Mouse (Mus musculus) E14TG2a.4 (cell line): Measurements from ENCODE around the gene H2-K1.
A peak's percentile ranks its signal among the peaks of the same experiment; 100 is the strongest.

Source experiments
- H3K27me3 ChIP-seq: 2 replicates; pipeline ENCODE4 v1.6.1; 2014; ENCODE audit warnings: low read length, control low read depth; ENCODE audit not compliant: insufficient read depth
- H3K36me3 ChIP-seq: 2 replicates; pipeline ENCODE4 v1.6.1; 2014; ENCODE audit warnings: low read length, control low read depth; ENCODE audit not compliant: insufficient read depth
- H3K4me1 ChIP-seq: replicated peaks from 2 replicates; pipeline ENCODE4 v1.6.1; 2014; ENCODE audit warnings: low read depth, low read length, control low read depth
- H3K4me3 ChIP-seq: replicated peaks from 2 replicates; pipeline ENCODE4 v1.5.1; 2014; ENCODE audit warnings: mild to moderate bottlenecking, low read length
- H3K9me3 ChIP-seq: 2 replicates; pipeline ENCODE4 v1.6.1; 2014; ENCODE audit warnings: low read length, control low read depth
- CTCF ChIP-seq: conservative IDR thresholded peaks from 2 replicates; pipeline ENCODE4 v1.5.1; 2014; ENCODE audit warnings: low read length
- NANOG ChIP-seq: IDR thresholded peaks from 2 replicates; pipeline ENCODE4 v1.6.1; 2014; ENCODE audit warnings: borderline replicate concordance, low read length, mixed read lengths
- POU5F1 ChIP-seq: IDR thresholded peaks from 2 replicates; pipeline ENCODE4 v1.6.1; 2014; ENCODE audit warnings: low read length, borderline replicate concordance

H2-K1 gene

GRCm38 (mm10) chr17:33968927-33969326 lies 31.2 kb downstream of the H2-K1 start:
- no peaks in the 10 kb centered on the region for H3K27me3 ChIP-seq
- TF ChIP-seq NANOG (no peak), CTCF (peak; percentile 42)

GRCm38 (mm10) chr17:33968489-33968888 lies 31.7 kb downstream of the H2-K1 start:
- Histone ChIP-seq H3K27me3 (no peaks in the 10 kb centered on the region), H3K9me3 (no peaks in the 10 kb centered on the region), H3K36me3 (peaks cover 30% of the 10 kb centered on the region), H3K4me3 (no peak overlapping the region), H3K4me1 (peaks cover 17% of the 10 kb centered on the region)
- TF ChIP-seq POU5F1 (no peak), NANOG (no peak), CTCF (peak; percentile 83)

More at GRCm38 (mm10) chr17:33968927-33969326, 31.2 kb downstream of the H2-K1 start:
- H3K4me3 ChIP-seq = no peak overlapping the region
- H3K36me3 ChIP-seq = peaks cover 26% of the 10 kb centered on the region
- no peaks in the 10 kb centered on the region for H3K9me3 ChIP-seq
- peaks cover 17% of the 10 kb centered on the region for H3K4me1 ChIP-seq

- peaks cover 55% of the 10 kb centered on the region for H3K36me3 ChIP-seq
- H3K4me3 ChIP-seq = no peak overlapping the region
- TF ChIP-seq NANOG = no peak
- no peak for TF ChIP-seq CTCF
- no peak for TF ChIP-seq POU5F1
- no peaks in the 10 kb centered on the region for H3K27me3 ChIP-seq
- peaks cover 17% of the 10 kb centered on the region for H3K4me1 ChIP-seq
- no peaks in the 10 kb centered on the region for H3K9me3 ChIP-seq
These were observed 34.1 kb downstream of the H2-K1 start for GRCm38 (mm10) chr17:33965846-33966550.

- Histone ChIP-seq H3K27me3 (no peaks in the 10 kb centered on the region), H3K4me1 (peaks cover 17% of the 10 kb centered on the region), H3K9me3 (no peaks in the 10 kb centered on the region), H3K4me3 (no peak overlapping the region), H3K36me3 (peaks cover 62% of the 10 kb centered on the region)
- TF ChIP-seq POU5F1 (no peak), NANOG (no peak), CTCF (no peak)
These were observed 34.9 kb downstream of the H2-K1 start for GRCm38 (mm10) chr17:33965082-33965845.

- Histone ChIP-seq H3K36me3 (peaks cover 86% of the 10 kb centered on the region), H3K27me3 (no peaks in the 10 kb centered on the region), H3K9me3 (no peaks in the 10 kb centered on the region), H3K4me3 (no peak overlapping the region), H3K4me1 (peaks cover 14% of the 10 kb centered on the region)
- TF ChIP-seq POU5F1 (no peak), CTCF (no peak), NANOG (no peak)
These were observed 37.3 kb downstream of the H2-K1 start for GRCm38 (mm10) chr17:33962876-33963275.

- Histone ChIP-seq H3K4me1 (peaks cover 17% of the 10 kb centered on the region), H3K27me3 (no peaks in the 10 kb centered on the region), H3K9me3 (no peaks in the 10 kb centered on the region), H3K4me3 (no peak overlapping the region), H3K36me3 (peaks cover 77% of the 10 kb centered on the region)
- no peak for TF ChIP-seq POU5F1
- no peak for TF ChIP-seq CTCF
- no peak for TF ChIP-seq NANOG
These were observed 40.2 kb downstream of the H2-K1 start for GRCm38 (mm10) chr17:33959948-33960347.

- no peak for TF ChIP-seq CTCF
- no peak for TF ChIP-seq NANOG
- no peak for TF ChIP-seq POU5F1
- Histone ChIP-seq H3K27me3 (no peaks in the 10 kb centered on the region), H3K4me3 (no peak overlapping the region), H3K4me1 (peaks cover 22% of the 10 kb centered on the region), H3K9me3 (no peaks in the 10 kb centered on the region), H3K36me3 (peaks cover 80% of the 10 kb centered on the region)
These were observed 41.0 kb downstream of the H2-K1 start for GRCm38 (mm10) chr17:33959135-33959534.

- Histone ChIP-seq H3K27me3 (no peaks in the 10 kb centered on the region), H3K9me3 (no peaks in the 10 kb centered on the region), H3K36me3 (peaks cover 80% of the 10 kb centered on the region), H3K4me3 (no peak overlapping the region), H3K4me1 (peaks cover 27% of the 10 kb centered on the region)
- TF ChIP-seq NANOG = no peak
- no peak for TF ChIP-seq CTCF
- TF ChIP-seq POU5F1 = no peak
These were observed 41.7 kb downstream of the H2-K1 start for GRCm38 (mm10) chr17:33958451-33958850.
